In genomic region chr11:85428227-85428626, GRCm38 (mm10) we compare ENCODE assay signal across 12 mouse cellular contexts.
DNase-seq lines count a peak whose midpoint lies in the region; ATAC-seq and TF ChIP-seq lines count a peak whose summit lies in the region.
"Had no signal": no experiment of that assay in that cellular context is flagged by ENCODE, and none has a peak within 500 bp of the region (broad histone marks: within the 10 kb centered on the region; RNA-seq: fewer than 3 reads in every experiment).

No protein-coding gene starts in this region.

- H3K4me2 ChIP-seq in lung, embryonic 15.5 days = no peak overlapping the region
- no peak overlapping the region for H3K4me2 ChIP-seq in forebrain, embryonic 11.5 days (ENCODE audit: low read depth, low read length, severe bottlenecking)
- H3K4me2 ChIP-seq: heart, embryonic 15.5 days had no signal

- 18% methylated on average over 3 of the region's 3 CpGs for WGBS in lung, embryonic 15.5 days
- 60% methylated on average over 3 of the region's 3 CpGs for WGBS in forebrain, embryonic 11.5 days

- no peaks in the 10 kb centered on the region for H3K27me3 ChIP-seq in lung, embryonic 15.5 days
- H3K27me3 ChIP-seq in forebrain, embryonic 11.5 days (ENCODE audit: control insufficient read depth, insufficient read depth, low read length) = no peaks in the 10 kb centered on the region
- H3K27me3 ChIP-seq: heart, embryonic 15.5 days had no signal

- intact Hi-C loops in gastrocnemius, adult 2 months (cut with DNase I) = no loop called here

- peaks cover 8% of the 10 kb centered on the region; the same call in 1 of the 2 replicates for H3K4me1 ChIP-seq in lung, embryonic 15.5 days
- no peaks in the 10 kb centered on the region for H3K4me1 ChIP-seq in forebrain, embryonic 11.5 days (replicated peaks; ENCODE audit: control insufficient read depth, insufficient read depth, low read length)
- H3K4me1 ChIP-seq: megakaryocyte, embryonic 14.5 days had no signal

- no peak overlapping the region for H3K9ac ChIP-seq in lung, embryonic 15.5 days
- H3K9ac ChIP-seq in forebrain, embryonic 11.5 days (ENCODE audit: low read length) = no peak overlapping the region
- H3K9ac ChIP-seq: heart, embryonic 15.5 days had no signal

- ATAC-seq in lung, embryonic 15.5 days (ENCODE audit: borderline replicate concordance, extremely low read depth, low FRiP score, low TSS enrichment) = peak; percentile 64; the same call in 1 of the 2 replicates
- no peak for ATAC-seq in cerebellum, adult (ENCODE audit: insufficient number of reproducible peaks, low FRiP score, low TSS enrichment)
- no peak for ATAC-seq in forebrain, embryonic 11.5 days (replicated peaks; ENCODE audit: low FRiP score)
- ATAC-seq: CD4-positive, CD25-positive, alpha-beta regulatory T cell, adult 4 months had no signal

- H3K4me3 ChIP-seq in gastrocnemius, adult 2 months = no peak overlapping the region
- no peak overlapping the region for H3K4me3 ChIP-seq in lung, embryonic 15.5 days
- H3K4me3 ChIP-seq in forebrain, embryonic 11.5 days (ENCODE audit: low read depth, low read length) = no peak overlapping the region
- H3K4me3 ChIP-seq: heart, embryonic 15.5 days; megakaryocyte, embryonic 14.5 days had no signal

- H3K27ac ChIP-seq in gastrocnemius, adult 2 months = peak overlapping the region; percentile 32; the same call in 1 of the 2 replicates
- H3K27ac ChIP-seq in lung, embryonic 15.5 days = peak overlapping the region; percentile 59
- H3K27ac ChIP-seq in forebrain, embryonic 11.5 days (ENCODE audit: low read depth, low read length) = no peak overlapping the region
- H3K27ac ChIP-seq: heart, embryonic 15.5 days had no signal

- H3K9me3 ChIP-seq in lung, embryonic 15.5 days = no peaks in the 10 kb centered on the region
- no peaks in the 10 kb centered on the region for H3K9me3 ChIP-seq in forebrain, embryonic 11.5 days (ENCODE audit: control insufficient read depth, low read length)
- H3K9me3 ChIP-seq: heart, embryonic 15.5 days; megakaryocyte, embryonic 14.5 days had no signal

- no peak for TF ChIP-seq CTCF in gastrocnemius, adult 2 months (IDR thresholded peaks at IDR 0.05)

- DNase-seq in gastrocnemius, adult 2 months = peak; percentile 32
- DNase-seq in gastrocnemius, postnatal 4 days (ENCODE audit: low spot score in 2 of 2) = no peak
- no peak for DNase-seq in lung, adult 18-20 months
- peak; percentile 40 for DNase-seq in fibroblast of lung, adult 2 months (ENCODE audit: low read depth)
- peak; percentile 9 for DNase-seq in lung, postnatal 36 days
- DNase-seq in forebrain, embryonic 11.5 days (ENCODE audit: low spot score) = no peak
- DNase-seq: kidney, postnatal 36 days had no signal

- H3K36me3 ChIP-seq in lung, embryonic 15.5 days = no peaks in the 10 kb centered on the region
- H3K36me3 ChIP-seq in forebrain, embryonic 11.5 days (ENCODE audit: control insufficient read depth, insufficient read depth, low read length) = no peaks in the 10 kb centered on the region
- H3K36me3 ChIP-seq: heart, embryonic 15.5 days had no signal

Comparison
In these comparisons a context has a peak if more than half of its experiments do, and no peak if none do; other contexts are left out.
1. DNase-seq: peak in gastrocnemius, adult 2 months (single experiment), fibroblast of lung, adult 2 months (single experiment) and lung, postnatal 36 days (single experiment); none in gastrocnemius, postnatal 4 days (0 of 2), lung, adult 18-20 months (0 of 2) and forebrain, embryonic 11.5 days (single experiment).